Mouse (Mus musculus) CH12.LX (cell line): Measurements from ENCODE around the gene Krtap3-3.

Experiments used
- CTCF ChIP-seq, 2 experiments: IDR thresholded peaks in 1 of 2; conservative IDR thresholded peaks in 1 of 2; 2 replicates each; pipeline ENCODE4 v1.5.1; 2011 to 2012; ENCODE audit warnings: low read depth in 2 of 2, low read length in 2 of 2, improper control_type of control experiment in 1 of 2, inconsistent platforms in 1 of 2, mild to moderate bottlenecking in 1 of 2, moderate library complexity in 1 of 2
- E2F4 ChIP-seq: IDR thresholded peaks from 2 replicates; pipeline ENCODE4 v1.6.1; 2011; ENCODE audit warnings: low read depth, low read length, improper control_type of control experiment; ENCODE audit not compliant: insufficient replicate concordance
- ELF1 ChIP-seq: IDR thresholded peaks from 2 replicates; pipeline ENCODE4 v1.6.1; 2014; ENCODE audit warnings: low read depth, mild to moderate bottlenecking, inconsistent platforms, low read length, improper control_type of control experiment
- EP300 ChIP-seq: IDR thresholded peaks from 2 replicates; pipeline ENCODE4 v1.6.1; 2011; ENCODE audit warnings: low read length, improper control_type of control experiment
- ETS1 ChIP-seq: conservative IDR thresholded peaks from 2 replicates; pipeline ENCODE4 v1.6.1; 2012; ENCODE audit warnings: low read depth, mild to moderate bottlenecking, inconsistent platforms, low read length, improper control_type of control experiment, moderate library complexity
- MAFK ChIP-seq: IDR thresholded peaks from 2 replicates; pipeline ENCODE4 v1.6.1; 2011; ENCODE audit warnings: low read length, improper control_type of control experiment; ENCODE audit not compliant: insufficient replicate concordance
- NELFE ChIP-seq: IDR thresholded peaks from 2 replicates; pipeline ENCODE4 v1.6.1; 2011; ENCODE audit warnings: low read depth, low read length, improper control_type of control experiment
- POLR2A ChIP-seq: IDR thresholded peaks from 2 replicates; pipeline ENCODE4 v1.6.1; 2011; ENCODE audit warnings: low read depth, mild to moderate bottlenecking, improper control_type of control experiment, low read length
- RCOR1 ChIP-seq: conservative IDR thresholded peaks from 2 replicates; pipeline ENCODE4 v1.6.1; 2012; ENCODE audit warnings: low read depth, mild to moderate bottlenecking, inconsistent platforms, low read length, improper control_type of control experiment
- TCF12 ChIP-seq: IDR thresholded peaks from 2 replicates; pipeline ENCODE4 v1.6.1; 2014; ENCODE audit warnings: low read depth, mild to moderate bottlenecking, inconsistent platforms, low read length, improper control_type of control experiment
- ZC3H11A ChIP-seq: IDR thresholded peaks from 2 replicates; pipeline ENCODE4 v1.6.1; 2012; ENCODE audit warnings: low read depth, mild to moderate bottlenecking, inconsistent platforms, low read length, improper control_type of control experiment

DNA sequence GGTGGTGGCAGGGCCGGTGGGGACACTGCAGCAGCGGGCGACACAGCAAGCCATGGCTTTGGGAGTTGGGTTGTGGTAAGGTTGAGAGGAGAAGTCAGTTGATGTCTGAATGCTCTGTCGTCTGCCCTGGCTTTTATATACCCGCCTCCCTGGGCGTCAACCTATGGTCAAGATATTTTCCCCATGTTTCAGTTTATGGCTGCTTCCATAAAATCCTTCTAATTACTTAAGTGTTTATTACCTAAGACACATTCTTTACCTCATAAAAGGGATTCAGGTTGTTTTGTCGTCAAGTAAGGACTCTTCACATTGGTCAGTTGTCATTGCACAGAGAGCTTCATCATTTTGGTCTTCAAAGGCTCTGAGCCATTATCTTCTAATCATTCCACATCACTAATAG, 15.9 kb upstream of the Krtap3-3 start, which contains the start of gene Krtap3-1:
- TF ChIP-seq MAFK: no peak
- no peak for TF ChIP-seq E2F4
- no peak for TF ChIP-seq EP300
- TF ChIP-seq POLR2A: no peak
- no peak for TF ChIP-seq ELF1
- no peak for TF ChIP-seq ZC3H11A
- no peak for TF ChIP-seq TCF12
- TF ChIP-seq NELFE: no peak
- no peak for TF ChIP-seq CTCF (conservative IDR thresholded peaks at IDR 0.05 in 1 of 2, IDR thresholded peaks at IDR 0.05 in 1 of 2; ENCODE audit: low read depth in 2 of 2, low read length in 2 of 2)
- no peak for TF ChIP-seq ETS1
- no peak for TF ChIP-seq RCOR1
